Mouse (Mus musculus): ENCODE measurements around the gene Knstrn.
A peak's percentile ranks its signal among the peaks of the same experiment; 100 is the strongest.

The Knstrn gene

DNA sequence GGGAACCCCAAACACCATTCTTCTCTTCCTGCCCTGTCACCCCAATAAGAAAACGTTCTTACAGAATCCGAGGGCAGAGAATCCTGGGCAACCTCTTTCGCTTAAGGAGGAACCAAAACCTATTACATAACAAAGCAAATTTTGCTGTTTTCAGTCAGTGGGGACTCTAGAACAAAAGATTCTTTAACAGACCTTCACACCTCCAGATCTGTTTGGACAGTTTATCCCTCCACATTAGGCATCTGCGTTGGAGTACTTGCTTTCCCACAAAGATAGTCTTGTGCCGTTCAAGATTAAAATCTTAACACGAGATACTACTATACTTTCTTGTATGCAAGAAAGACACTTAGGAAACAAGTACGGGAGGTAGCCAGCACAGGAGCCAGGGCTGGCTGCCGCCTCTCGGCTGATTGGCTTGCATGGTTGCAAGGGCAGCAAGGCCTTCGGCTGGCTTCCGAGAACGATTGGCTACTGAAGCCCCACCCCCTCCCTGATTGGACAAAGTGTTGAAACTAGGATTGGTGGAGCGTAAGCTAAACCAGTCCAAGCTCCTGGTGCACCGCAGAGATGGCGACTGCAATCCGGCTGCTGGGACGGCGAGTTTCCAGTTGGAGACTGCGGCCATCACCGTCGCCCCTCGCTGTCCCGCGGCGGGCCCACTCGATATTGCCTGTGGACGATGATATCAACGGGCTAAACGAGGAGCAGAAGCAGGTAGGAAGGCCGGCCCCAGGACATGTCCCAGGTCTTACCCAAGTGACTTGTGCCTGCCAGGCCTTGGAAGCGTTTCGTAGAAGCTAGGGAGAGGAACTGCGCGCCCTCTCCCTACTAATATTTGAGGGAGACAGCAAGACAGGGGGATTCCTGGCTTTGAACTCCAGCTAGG lies 47.9 kb downstream of the Knstrn start, which contains the start of gene Ivd:
Gene Ivd (plus strand): TSS at position 501 of the 886 bp plus-strand sequence.
- DNase-seq (ENCODE audit: low spot score in 2 of 2), result peak; percentile 94 to 96

DNA sequence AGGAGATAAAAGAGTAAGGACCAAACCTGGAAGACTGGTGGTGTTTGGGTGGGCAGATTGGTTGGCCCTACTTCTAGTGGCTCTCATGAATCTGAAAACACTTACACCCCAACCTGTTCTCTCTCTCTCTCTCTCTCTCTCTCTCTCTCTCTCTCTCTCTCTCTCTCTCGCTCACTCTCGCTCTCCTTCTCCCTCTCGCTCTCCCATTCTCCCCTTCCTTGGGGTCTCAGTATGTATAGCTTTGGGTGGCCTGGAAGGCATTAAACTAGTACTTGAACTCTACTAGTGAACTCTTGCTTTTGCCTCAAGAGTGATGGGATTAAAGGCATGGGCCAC lies 48.5 kb downstream of the Knstrn start:
- no peak for DNase-seq (ENCODE audit: low spot score in 2 of 2)

DNA sequence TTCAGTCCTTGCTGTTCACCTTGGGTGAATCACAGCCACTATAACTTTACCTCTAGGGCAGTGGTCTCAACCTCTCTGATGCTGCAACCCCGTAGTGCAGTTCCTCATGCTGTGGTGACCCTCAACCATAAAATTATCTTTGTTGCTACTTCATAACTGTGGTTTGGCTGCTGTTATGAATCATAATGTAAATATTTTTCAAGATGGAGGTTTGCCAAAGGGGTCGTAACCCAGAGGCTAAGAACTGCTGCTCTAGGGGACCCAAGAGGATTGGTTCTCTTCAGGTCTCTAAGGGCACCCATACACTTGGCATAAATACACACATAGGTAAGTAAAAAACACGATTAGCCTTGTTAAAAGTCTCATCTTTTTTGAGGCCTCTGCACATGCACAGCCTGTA lies 56.8 kb downstream of the Knstrn start:
- DNase-seq (ENCODE audit: low spot score in 2 of 2), result no peak

DNA sequence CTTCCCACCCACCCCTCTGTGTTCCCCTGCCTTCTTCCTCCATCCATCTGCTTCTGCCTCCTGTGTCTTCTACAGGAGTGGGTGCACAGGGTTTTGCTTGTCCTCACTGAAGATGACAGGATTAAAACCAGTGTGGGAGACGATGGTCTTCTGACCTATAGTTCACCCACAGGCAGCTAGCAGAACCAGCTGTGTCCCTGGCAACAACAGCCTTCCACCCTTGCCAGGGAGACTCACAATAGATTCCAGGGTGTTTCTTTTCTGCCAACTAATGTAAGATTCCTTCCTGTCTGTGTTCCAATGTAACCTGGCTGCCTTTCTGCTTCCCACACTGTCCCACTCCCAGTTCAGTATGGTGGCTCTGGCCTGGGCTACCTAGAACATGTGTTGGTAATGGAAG lies 57.2 kb downstream of the Knstrn start:
- no peak for DNase-seq (ENCODE audit: low spot score in 2 of 2)

DNA sequence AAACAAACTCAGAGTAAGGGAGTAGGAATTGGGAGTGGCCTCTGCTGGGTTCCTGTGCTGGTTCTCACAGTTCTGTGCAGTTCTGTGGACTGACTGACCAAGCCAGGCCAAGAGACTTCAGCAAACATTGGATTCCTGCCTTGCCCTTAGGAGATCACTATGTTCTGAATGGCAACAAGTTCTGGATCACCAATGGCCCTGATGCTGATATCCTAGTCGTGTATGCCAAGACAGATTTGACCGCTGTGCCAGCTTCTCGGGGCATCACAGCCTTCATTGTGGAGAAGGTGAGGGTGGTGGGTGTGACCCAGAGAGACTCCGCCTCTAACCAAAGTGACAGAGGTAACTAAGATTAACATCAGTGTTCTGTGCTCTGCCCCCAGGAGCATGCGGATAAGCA lies 59.2 kb downstream of the Knstrn start:
- no peak for DNase-seq (ENCODE audit: low spot score in 2 of 2)

DNA sequence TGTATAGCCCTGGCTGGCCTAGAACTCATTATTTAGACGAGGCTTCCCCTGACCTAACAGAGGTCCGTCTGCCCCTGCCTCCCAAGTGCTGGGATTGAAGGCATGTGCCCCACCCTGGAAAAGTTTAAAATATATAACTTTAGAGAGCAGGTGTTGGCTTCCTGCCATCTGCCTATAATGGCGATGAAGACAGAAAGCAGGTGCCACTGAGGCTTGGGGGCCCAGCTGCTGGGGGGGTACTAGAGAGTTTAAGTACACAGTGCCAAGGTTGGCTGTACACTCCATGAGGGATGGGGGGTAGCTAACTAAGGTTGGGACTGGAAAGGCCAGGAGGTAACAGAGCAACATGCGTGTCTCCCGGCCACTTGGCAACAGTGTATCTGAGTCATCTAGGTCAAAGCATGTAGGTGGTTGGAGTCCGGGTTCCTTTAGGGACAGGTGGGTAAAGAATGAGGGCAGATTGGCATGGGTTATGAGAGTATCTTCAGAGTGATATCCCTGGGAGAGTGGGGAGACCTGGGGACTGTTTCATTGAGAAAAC lies 60.2 kb downstream of the Knstrn start:
- no peak for DNase-seq (ENCODE audit: low spot score in 2 of 2)

DNA sequence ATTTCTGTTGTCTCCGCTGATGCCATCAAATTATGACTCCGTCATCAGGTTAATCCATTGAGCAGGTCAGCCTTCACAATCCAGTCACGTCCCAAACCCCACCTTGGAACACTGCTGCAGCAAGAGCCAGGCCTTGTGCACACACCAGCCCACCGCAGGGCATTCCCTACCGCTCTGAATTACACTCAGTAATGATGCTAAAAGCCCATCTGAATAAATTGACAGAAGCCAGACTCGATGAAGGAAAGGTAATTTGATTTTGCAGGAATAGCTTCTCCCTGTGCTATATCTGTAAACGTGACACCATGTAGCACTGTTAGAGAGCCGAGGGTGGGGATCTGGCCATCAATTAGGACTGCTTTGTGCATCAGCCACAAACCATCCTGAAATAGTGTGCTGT lies 61.5 kb downstream of the Knstrn start:
- no peak for DNase-seq (ENCODE audit: low spot score in 2 of 2)

DNA sequence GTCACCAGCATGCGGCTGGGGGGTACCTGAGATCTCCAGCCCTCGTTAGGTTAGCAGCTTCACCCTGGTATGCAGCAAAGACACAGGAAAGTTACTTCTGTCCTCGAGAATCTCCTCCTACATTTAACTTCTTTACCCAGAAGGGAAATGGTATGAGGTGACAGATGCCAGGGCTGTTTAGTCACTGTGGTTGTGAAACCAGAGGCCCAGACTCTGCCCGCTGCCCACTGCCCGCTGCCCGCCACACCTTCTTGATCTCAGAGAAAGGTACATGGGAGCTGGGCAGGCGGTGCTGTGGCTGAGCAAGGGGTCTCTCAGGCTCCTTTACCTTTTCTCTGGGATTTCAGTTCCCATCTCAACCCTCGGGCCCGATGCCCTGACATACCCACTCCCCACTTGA lies 62.6 kb downstream of the Knstrn start:
- DNase-seq (ENCODE audit: low spot score in 2 of 2), result no peak

DNA sequence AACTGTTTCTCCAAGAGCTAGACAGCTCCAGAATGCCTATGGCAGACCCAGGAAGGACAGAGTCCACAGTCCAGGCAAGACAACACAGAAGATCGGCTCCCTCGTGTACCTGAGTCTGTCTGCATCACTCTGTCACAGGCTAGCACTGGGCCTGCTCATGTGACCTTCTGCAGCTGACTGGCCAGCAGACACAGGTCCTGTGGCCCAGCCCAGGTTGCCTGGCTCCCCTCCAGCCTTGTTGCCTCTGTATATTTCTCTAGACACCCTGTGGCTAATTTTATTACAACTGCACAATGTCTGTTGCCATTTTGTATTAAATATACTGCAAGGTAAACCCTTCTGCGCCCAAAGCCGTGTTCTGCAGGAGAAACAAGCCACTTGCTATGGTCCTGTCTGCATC lies 67.2 kb downstream of the Knstrn start:
- no peak for DNase-seq (ENCODE audit: low spot score in 2 of 2)

DNA sequence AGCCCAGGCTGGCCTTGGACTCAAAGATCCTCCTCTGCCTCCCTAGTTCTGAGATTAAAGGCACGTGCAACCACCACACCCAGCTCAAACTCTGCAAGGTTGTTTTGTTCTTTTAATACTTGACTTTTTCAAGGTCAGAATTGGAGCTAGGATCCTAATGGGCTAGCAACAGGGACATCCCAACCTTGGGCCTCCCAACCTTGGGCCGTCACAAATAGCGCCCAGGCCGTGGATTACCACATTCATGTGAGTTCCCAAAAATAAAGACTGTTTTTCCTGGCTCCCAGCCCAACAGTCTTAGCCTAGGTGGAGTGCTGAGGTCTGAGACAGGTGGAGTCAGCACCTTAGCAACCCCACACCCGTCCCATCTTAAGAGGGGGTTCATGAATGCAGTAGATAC lies 68.2 kb downstream of the Knstrn start:
- no peak for DNase-seq (ENCODE audit: low spot score in 2 of 2)

DNA sequence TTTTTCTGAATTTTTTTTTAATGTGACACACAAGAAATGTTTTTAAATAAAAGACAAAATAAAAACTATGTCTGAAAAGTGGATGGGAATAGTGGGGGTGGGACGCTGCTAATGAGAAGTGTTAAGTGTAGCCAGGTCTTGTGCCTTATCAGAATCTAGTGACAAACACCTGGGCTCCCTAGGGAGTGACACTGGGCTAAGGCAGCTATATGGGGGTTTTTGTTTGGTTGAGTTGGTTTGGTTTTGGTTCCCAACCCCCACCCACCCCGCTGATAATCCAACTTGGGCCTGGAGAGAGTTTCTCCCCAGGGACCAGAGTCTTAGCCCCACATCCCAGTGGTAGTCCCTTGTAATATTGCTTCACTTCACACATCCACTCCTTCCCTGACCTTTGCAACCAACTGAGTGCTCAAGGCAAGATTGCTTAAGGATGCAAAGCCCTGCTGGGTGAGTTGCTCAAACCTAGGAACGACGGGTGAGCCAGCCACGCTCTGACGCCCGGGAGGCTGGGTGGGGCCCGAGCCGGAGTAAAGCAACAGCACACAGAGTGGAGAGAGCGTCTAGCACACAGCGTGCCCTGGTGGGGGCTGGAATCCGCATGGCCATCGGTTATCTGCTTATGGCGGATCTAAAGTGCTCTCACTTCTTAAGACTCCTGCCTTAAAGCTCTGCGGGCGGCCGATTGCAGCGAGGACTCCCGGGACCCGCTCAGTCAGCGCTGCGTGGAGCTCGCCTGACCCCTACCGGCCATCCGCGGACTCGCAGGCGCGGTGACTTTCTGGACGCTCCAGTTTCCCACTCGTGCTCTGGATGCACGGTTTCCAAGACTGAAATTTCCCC lies 69.3 kb downstream of the Knstrn start:
- DNase-seq (ENCODE audit: low spot score in 2 of 2), result peak in 1 of 2 experiments; percentile 83

DNA sequence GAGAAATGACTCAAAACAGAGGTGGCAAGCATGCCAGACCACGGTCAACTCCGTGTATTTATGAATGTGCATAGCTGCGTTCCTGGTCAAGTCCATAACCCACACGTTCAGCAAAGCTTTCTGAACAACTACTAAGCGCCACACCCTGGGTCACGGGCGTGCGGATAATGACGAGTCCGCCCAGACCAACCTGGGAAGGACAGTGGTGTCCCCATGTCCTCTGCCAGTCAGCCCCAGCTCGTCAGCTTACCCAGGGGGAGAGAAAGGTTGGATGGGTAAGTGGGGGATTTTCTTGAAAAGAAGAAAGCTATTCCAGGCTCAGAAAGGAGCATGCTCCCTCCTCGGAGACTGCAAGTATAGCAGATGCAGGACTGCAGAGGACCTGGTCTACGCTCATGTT lies 73.6 kb downstream of the Knstrn start:
- DNase-seq (ENCODE audit: low spot score in 2 of 2), result no peak

DNA sequence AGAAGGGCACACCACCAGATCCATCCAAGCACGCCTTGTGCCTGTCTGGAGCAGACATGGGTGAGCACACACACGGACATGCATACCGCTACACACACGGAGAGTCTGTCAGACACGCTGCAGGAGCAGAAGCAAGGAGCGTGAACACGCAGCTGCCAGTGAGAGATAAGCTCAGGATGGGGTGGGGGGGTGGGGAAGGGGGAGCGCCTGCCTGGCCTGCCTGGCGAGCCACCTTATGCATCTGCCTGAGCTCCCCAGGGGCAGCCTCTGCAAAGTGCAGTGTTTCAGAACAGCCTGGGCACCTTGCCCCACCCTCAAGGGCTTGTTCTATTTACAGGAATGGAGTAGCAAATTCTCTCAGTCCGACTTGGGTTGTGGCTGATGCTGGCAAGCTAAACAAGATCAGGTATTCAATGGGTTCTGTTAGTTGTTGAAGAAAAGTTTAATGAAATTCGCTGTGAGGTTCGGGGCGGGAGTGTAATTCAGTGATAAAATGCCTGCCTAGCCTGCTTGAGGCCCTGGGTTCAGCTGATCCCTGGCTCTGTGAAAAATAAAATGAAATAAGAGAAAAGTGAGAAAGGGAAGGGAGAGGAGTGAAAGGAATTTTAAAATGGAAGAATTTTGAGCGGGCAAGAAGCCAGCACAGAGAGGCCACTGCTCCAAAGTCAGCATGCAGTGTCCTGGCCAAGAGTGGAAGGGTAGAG lies 74.2 kb downstream of the Knstrn start:
- no peak for DNase-seq (ENCODE audit: low spot score in 2 of 2)

DNA sequence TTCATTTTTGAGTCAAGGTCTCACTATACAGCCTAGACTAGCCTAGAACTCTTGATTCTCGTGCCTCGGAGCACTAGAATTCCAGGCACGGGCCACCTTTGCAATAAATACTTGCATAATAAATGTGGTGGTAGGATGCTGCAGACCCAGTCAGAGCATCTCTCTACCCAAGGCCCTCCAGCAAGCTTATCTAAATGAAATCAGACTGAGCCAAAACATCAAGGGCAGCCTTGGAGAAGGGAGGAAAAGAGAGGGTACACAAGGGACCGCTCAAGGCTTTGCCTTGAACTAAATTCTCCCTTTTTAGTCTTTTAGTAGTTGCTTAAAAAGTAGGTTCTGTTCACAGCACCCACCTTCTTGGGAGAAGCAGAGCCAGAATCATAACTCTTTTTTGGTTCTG lies 77.4 kb downstream of the Knstrn start:
- DNase-seq (ENCODE audit: low spot score in 2 of 2), result no peak

DNA sequence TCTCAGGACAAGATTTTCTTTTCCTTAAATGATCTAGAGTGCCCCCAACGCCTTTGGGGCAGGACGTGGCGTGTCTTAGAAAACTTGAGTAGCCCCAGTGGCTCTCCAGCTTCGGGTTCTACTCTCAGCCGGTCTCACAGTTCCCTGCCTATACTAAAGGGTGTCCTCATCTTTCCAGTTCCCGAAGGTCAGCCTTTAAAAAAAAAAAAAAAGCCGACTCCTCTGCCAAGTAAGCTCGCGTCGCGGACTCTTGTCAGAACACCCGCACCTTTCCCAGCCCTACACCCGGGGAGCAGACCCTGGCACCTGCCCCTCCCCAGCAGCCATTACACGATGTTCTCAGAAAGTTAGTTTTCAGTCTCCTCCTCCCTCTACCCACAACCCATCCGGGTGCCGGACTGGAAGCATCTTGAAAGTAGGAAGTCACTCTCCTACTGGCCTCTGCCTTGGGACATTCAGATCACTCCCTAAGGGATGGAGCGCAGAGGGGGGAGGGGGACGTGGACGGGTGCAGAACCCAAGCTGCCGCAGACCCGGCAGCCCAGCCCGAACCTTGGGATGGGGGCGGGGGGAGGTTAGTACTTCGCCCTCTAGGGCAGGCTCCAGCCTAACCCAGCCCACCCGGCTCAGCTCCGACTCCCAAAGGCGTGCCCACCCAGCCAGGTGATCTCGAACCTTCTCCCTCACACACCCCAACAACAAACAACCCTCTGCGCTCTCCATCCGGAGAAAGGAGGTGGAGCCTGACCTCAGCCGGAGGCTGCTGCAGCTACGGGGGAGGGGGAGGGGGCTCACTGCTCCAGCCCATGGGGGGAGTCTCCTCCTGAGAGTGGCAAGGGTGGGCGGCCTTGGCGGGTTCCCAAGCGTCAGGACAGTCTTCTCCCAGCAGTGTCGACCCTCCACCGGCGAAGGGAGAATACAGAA lies 82.4 kb downstream of the Knstrn start:
- DNase-seq (ENCODE audit: low spot score in 2 of 2), result peak; percentile 42 to 45

DNA sequence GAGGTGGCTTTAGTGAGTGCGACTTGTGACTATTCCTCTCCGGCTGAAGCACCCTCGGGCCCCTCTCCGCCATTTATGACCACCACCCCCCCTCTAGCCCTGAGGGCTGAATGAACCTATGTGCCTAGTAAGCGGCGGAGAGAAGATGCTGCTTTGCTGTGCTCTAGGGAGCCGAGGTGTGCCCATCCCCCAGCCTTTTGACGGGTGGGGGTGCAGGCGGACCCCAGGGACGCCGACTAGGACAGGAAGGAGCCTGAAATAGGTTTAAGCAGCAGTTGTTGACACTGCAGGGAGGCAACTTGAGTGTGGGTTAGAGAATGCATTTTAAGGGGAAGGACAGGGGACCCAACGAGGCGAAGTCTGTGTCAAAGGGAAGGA lies 83.1 kb downstream of the Knstrn start:
- DNase-seq (ENCODE audit: low spot score in 2 of 2), result no peak

DNA sequence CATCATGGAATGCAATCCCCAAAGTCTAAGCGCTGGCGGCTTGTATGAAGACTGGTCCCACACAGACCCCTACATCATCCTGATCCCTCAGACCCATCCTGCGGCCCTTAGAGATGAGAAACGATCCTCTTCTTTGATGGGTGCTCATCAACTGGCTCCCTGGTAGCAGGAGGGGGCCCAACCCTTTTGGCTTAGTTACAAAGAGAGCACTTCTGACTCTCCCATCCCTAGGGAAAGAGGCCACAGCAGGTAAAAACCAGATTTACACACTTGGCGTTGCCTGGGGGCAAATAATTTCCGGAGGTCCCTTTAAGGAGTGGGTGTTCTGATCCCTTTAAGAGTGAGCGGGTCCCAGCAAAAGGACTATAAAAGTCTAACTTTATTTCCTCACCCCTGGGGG lies 83.6 kb downstream of the Knstrn start:
- no peak for DNase-seq (ENCODE audit: low spot score in 2 of 2)

DNA sequence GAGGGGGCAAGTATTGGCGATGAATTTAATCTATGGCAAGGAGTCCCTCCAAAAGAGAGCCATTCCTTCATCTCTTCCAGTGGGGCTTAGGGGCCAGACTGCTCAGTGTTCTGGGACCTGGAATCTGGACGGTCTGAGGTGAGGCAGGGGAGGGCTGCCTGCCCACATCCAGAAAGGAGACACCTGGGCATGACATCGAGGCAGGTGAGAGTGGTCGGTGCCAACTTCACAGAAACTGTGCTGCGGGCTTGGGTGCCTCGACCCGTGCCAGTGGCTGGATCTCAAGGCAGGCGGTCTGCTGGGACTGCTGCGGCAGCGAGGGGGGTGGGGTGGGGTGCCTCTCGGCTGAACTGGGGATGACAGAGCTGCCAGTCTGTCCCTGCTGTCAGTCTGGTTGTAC lies 84.0 kb downstream of the Knstrn start:
- DNase-seq (ENCODE audit: low spot score in 2 of 2), result no peak

DNA sequence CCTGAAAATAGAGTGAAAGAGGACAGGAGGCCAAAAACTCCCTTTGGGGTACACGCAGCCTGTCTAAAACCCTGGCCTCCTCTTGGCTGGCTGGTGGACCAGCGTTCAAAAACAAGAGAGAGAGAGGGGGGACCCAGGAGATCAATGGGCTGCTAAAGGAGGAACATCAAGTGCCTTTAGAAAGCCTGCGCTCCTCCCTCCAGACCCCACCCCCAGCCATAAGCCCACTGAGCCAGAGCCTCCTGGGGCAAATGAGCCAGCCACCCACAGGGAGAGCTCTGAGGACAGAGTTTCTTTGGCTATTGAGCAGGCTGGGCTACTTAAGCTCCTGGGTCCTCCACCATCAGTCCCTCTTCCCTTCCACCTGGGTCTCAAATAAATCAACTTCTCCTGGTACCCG lies 85.0 kb downstream of the Knstrn start:
- DNase-seq (ENCODE audit: low spot score in 2 of 2), result no peak

DNA sequence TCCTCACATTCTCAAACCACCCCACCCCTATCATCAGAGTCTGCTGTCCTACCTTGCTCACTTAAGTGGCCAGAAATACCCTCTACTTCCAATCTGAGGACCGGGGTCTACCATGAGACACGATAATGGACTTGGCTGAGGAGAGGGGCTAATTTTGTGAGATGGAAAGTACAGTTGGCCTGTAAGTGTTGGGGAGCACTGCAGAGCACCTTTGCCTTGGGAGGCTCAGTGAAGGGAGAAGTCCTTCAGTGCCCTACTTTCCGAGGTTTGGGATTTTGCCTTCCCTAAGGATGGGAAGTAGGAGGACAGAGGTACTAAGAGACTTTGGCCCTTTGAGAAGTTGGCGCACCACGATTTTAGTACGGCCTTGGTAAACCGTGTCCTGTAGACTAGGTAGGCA lies 85.5 kb downstream of the Knstrn start:
- DNase-seq (ENCODE audit: low spot score in 2 of 2), result no peak

Data from heart, adult 9 months (tissue).